Mouse (Mus musculus) right cerebral cortex, adult 18-20 months (tissue): ENCODE results near the gene Ide.

ENCODE experiments used
- DNase-seq: peaks from one replicate; pipeline ENCODE4 v3.0.0; 2022; ENCODE audit warnings: mixed read lengths

Ide gene

DNA sequence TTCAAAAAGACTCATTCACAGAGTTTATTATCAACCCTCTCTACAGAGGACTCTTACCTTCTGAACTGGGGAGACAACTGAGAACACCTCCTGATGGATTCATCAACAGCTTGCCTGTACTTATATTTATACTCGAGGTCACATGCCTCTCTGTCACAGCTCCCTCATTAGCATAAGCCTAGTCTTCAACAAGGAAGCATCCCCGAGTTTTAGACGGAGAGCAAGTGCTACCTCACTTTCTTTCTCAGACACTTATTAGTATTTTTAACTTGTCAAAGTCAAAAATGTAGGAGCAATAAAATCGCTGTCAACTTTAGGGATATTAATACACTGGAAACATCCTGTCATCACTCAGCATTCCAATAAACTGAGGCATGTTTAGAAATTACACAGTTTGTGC is at the start of gene Ide:
Ide (minus strand) TSS at position 101 of the 400 bp plus-strand sequence.
- no peak for DNase-seq

- DNase-seq = no peak
These were observed 48.5 kb upstream of the Ide start for GRCm38 (mm10) chr19:37386126-37386525.

DNA sequence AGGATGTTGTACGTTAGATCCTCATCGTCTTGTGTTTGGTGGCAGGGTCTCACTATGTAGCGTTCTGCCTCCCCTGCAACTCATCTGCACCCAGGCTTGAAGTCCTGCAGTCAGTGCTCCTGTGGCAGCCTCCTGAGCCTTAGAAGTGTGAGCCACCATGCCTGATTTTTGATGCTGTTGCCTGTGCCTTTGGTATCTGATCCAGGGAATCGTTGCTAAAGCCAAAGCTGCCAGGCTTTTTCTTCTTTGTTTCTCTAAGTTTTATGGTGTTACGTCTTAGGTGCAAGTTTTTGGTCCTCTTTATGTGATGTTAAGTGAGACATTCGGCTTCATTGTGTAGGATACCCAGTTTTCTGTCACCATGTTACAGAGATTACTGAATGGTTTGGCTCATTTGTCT is 41.2 kb upstream of the Ide start:
- no peak for DNase-seq

DNA sequence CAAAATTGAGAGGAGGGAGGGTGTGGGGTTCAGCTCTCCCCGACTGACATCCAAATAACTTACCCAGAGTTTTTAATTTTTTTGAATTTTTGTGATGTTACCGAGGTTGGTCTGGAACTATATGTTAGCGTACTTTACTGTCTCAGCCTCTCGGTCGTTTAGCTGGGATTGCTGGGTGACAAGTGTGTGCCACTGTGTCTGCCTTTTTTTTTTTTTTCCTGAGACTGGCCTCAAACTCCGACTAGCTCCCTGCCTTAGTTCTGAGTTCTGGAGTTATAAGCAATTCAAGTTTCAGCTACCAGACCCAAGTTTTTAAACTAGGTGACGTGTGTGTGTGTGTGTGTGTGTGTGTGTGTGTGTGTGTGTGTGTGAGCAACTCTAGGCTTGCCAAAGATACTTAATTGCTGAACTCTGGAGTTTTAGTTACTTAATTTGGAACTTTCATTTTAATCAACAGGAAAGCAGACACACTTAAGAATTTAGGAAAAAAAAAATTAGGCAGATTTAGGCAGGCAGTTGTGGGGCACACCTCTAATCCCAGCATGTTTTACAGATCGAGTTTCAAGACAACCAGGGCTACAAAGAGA is 39.8 kb upstream of the Ide start:
- no peak for DNase-seq

DNA sequence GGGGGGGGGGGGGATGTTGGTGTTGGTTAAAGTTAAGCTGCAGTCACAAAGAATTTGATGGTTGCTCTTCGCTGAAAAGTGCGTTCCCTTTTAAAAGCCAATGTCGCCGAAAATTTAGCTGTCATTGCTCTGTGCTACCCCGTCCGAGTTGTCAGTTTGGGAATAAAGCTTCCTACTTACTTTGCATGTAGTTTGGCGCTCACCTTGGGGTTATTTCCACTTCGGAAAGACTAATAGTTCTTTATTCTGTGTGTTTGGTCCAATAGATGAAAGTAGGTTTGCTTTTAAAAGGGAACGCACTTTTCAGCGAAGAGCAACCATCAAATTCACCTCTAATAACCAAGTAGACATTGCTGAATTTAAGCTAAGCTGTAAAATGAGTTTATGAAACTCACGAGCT is 39.2 kb upstream of the Ide start:
- no peak for DNase-seq

DNA sequence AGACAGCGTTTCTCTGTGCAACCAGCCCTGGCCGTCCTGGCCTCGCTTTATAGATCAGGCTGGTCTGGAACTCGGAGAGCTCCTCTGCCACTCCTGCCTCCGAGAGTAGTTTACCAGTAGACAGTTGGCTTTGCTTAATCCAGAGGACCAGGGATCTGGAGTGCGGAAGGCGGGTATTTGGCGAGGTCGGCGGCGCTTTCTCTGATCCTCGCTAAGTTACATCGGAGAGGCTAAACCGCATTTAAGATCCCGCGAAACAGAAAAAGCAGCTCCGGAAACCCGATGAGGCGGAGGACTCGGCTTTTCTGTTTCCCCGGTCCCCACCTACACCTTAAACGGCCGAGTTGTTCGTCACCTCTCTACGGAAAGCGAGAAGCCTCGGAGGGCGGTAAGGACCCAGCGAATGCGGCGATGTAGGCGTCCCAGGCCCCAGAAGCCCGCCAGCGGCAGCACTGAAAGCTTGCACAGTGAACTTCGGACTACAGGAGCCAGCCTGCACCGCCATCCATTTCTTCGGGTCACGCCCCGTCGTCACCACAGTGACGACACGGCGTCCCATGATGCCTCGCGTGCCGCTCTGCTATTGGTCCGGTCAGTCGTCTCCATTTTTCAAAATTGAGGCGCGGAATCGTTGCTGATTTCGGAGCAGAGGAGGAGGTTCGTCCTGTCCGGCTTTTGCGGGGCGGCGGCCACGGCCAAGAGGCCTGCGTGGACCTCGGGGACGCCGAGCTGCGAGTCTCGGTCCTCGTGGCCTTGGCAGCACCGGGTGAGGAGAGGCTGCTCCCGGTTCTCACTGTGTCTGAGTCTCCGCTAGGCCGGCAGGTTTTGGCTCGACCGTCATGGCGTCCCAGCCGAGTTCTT is 38.3 kb upstream of the Ide start, which contains the start of gene Kif11:
Kif11 (plus strand) TSS at position 649 of the 861 bp plus-strand sequence.
- DNase-seq = peak; percentile 100

DNA sequence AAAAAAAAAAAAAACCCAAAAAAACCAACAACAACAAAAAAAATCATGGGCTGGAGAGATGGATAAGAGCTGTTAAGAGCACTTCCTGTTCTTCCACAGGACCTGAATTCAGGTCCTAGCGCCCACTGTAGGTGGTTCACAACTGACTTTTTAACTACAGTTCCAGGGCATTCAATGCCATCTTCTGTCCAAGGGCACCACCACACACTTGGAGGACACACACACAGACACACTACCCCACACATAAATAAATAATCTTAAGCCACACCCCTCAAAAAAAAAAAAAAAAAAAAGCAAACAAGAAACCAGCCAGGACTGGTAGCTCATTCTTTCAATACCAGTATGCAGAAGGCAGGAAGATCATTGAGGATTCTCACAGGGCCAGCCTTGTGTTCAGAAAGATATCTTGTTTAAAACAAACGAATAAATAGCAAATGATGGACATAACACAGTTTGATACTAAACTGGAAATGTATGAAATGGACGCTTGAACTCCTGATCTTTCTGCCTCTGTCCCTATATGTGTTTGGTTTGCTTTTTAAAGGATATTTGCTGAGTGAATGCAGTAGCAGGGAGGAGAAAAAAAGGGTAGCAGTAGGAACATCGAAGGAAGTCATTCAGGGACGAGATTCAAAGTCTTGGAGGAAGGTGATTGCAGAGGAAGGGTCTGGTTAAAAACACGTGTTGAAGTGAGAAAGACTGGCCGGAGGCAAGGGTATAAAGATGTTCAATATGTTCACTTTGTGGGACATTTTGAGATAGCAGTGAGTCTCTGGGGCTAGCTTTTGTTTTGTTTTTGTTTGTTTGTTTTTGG is 37.5 kb upstream of the Ide start:
- DNase-seq = no peak

DNA sequence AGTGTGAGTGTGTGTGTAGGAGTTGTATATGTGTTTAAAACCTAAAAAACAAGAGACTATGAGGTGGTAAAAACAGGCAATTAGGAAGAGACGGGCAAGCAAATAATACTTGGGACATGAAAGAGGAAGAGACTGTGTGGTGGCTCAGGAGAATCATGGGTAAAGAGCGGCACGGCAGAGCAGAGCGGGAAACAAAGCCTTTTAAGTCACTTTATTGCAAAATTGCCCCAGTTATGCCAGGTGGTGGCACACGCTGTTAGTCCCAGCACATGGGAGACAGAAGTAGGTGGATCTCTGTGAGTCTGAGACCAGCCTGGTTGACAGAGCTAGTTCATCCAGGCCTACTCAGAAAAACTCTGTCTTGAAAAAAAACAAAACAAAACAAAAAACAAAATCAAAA is 32.7 kb upstream of the Ide start:
- DNase-seq = no peak

DNA sequence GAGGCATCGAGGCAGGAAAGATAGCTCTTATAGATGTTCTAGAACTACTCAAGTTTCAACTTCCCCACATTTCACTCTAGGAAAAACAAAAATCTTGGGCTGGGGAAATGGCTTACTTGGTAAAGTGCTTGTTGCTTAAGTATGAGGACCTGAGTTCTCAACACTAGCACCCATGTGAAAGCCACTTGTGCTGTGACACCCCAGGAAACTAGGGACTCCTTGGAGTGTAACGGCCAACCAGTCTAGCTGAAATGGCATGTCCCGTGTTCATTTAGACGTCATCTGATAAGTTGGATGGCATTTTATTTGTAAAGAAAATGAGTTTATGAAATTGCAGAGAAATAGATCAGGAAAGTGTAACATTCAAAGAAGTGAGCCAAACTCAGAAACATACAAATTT is 32.3 kb upstream of the Ide start:
- DNase-seq = no peak

DNA sequence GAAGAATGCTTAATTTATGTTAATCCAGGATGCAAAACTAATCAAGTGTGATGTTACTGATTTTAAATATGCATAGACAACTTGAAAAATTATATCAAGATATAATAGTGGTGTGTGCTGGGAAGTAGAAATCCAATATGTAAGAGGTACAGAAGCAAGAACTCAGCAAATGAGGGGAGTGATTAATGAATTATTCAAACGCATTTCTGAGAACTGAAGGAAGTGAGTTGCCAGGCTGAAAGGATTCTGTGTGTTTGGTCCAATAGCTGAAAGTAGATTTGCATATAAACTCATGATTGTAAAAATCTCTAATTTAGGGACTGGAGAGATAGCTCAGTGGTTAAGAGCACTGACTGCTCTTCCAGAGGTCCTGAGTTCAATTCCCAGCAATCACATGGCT is 31.3 kb upstream of the Ide start:
- DNase-seq = no peak

DNA sequence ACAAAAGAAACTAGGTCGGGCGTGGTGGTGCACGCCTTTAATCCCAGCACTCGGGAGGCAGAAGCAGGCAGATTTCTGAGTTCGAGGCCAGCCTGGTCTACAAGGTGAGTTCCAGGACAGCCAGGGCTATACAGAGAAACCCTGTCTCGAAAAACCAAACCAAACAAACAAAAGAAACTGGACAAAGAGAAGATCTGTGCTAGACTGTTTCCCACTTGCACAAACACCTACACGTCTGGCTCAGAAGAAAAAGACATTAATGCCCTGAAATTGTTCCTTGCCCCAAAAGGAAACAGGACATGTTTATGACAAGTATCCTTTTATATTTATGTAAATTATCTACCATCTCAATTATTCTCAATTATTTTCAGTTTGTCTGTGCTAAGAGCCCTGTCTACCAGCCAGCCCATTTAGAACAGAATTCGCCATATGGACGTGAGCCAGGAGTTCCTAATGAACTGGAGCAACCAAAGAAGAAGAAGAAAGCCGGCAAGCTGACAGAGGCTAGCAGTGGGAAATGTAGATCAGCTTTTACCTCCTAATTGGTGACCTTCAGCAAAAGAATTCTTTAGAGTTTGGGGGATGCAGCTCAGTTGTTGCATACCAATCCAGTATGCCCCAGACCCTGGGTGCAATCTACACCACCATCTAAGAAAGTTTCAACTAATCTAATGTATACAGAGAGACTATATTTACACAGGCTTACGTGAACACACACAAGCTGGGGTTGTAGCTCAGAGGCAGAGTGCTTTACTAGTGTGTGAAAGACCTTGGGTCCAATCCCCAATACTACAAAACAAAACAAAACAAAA is 25.7 kb upstream of the Ide start:
- DNase-seq = peak; percentile 46

DNA sequence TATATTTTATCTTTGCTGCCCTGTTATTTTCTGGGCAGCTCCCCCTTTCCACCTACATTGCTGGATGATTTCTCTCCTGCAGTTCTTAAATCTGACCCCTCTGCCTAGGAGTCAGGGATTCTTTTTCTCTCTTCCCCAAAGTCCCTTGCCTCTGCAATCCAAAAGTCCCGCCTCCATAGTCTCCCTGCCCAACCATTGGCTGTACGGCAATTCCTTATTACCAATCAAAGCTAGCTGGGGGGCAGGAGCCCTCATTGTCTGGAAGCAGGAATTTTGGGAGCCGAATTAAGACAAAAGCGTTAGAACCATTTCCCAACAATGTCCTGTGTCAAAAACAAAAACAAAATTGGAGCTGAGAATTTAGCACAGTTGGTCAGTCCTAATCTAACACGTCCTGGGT is 24.9 kb upstream of the Ide start:
- DNase-seq = no peak

- no peak for DNase-seq
These were observed 22.4 kb upstream of the Ide start for GRCm38 (mm10) chr19:37360044-37360443.

GRCm38 (mm10) chr19:37353331-37353730 is 15.7 kb upstream of the Ide start:
- DNase-seq = no peak

- DNase-seq = no peak
These were observed 15.1 kb upstream of the Ide start for GRCm38 (mm10) chr19:37352756-37353155.

GRCm38 (mm10) chr19:37348952-37349351 is 11.3 kb upstream of the Ide start:
- no peak for DNase-seq

GRCm38 (mm10) chr19:37348331-37348730 is 10.7 kb upstream of the Ide start:
- no peak for DNase-seq

GRCm38 (mm10) chr19:37346258-37346657 is 8.6 kb upstream of the Ide start:
- no peak for DNase-seq

DNA sequence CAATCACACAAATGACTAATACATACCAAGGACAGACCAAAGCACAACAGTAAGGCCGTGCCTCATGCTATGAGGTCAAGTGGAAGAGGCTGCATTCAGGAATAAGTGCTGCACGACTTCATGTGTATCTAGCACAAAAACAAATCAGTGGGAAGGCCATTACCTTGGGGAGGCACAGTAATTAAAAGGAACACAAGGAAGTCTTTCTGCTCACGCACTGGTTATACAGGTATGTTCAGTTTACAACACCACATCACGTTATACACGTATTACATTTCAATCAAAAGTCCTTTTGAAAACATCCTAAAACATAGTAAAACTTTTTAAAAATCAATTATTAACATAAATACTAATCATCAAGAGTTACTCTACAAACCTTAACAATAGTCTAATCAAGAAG is 6.2 kb upstream of the Ide start:
- no peak for DNase-seq

DNA sequence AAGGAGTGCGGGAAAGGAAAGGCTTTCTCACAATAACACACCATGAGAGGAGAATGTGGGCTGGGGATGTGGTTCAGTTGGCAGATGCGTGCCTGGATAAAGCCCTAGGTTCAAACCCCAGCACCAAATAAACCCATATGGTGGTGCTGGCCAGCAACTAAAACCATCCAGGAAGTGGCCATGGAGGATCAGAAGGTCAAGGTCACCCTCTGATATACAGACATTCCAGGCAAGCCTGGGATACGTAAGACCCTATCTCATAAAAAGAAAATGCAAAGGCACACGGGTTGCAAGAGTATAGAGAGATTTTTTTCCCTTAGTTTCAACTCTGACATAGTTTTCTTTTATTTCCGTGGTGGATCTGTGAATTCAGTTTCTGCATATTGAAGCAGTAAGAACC is 3.3 kb upstream of the Ide start:
- no peak for DNase-seq

DNA sequence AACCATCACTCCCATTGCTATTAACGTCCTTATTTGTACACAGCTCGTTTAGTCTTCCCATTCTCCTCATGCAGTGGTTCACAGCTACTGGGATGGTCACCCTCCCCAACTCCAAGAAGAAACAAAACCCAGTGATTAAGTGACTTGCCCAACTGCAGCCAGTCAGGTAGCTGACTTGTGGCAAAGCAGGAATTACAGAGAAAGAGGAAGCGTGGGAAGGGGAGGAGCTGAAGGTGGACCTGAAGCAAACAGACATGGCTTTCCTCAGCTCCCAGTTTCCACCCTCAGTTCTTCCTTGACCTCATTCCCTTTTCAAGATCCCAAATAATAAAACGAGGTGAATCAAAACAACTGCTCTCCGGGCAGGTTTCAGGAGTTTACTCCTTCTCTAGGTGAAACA is 2.8 kb upstream of the Ide start:
- no peak for DNase-seq

GRCm38 (mm10) chr19:37335392-37335791 is 2.3 kb downstream of the Ide start:
- no peak for DNase-seq

GRCm38 (mm10) chr19:37333357-37333756 is 4.3 kb downstream of the Ide start:
- DNase-seq = no peak
